Mouse (Mus musculus) heart, postnatal 25 days (tissue): ENCODE results near the gene 2010109A12Rik. TPM values are rescaled to one million over a fixed set of nuclear protein-coding genes. Genes with fewer than 3 reads are reported as not detected.

ENCODE experiments used
- DNase-seq: peaks from one replicate; pipeline ENCODE4 v3.0.0; 2022; ENCODE audit warnings: low spot score
- intact Hi-C: fragments of 180-260 bp; cut with DNase I; formaldehyde crosslinking; loops from one replicate; pipeline ENCODE4 v1.15.1; 2025
- total RNA-seq, 2 experiments: library from RNA; stranded (reverse); gene quantifications; 2 replicates each; pipeline ENCODE4 v1.2.3; 2021

The 2010109A12Rik gene
- under 1 TPM; 0.36 to 0.48 TPM for total RNA-seq

DNA sequence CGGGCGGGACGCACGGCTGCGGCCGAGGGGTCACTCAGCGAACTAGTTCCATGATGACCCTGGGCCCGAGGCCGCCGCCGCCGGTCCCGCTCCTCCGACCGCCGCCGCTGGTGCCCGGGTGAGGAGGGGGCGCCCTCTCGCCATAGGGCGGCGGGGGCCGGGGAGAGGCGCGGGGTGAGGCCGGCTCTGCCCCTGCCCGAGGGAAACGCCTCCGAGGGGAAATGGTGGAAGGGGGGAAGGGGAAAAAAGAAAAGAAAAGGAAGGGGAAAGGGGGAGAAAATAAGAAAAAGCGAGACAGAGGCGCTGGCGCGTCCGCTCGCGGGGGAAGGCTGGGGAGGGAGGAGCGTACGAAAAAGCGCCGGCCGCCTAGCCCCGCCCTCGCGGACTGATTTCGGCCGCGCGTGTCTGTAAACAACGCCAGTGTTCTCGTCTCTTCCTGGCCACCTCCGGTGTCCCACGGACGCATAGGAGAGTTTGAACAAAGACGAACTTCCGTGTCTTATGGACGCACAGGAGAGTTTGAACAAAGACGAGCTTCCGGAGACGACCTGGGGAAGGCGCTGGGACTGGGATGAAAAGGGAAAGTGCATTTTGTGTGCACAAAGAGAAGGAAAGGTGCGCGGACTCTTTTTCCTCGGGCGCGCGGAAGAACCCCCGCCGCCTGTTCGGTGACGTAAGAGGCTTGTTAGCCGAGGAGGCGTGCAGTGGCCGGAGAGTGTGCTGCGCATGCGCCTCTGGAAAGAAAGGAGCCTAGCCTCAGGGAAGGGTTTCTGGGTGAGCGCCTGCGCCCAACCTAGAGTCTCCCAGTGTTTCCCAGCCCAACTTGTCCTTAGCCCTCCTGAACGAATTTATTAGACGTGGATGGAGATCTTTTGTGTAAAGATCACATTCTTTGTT is at the start of gene 2010109A12Rik, which contains the start of gene Ccni:
Gene 2010109A12Rik, plus strand, starts transcription at position 410 of the 897 bp plus-strand sequence.
Gene Ccni, minus strand, starts transcription at position 387 of the 897 bp plus-strand sequence.
- intact Hi-C loops: loop anchor here (2.0 kb wide), 1 partner anchor 58 kb away; no protein-coding TSS in a partner anchor
- DNase-seq: peak; percentile 91

DNA sequence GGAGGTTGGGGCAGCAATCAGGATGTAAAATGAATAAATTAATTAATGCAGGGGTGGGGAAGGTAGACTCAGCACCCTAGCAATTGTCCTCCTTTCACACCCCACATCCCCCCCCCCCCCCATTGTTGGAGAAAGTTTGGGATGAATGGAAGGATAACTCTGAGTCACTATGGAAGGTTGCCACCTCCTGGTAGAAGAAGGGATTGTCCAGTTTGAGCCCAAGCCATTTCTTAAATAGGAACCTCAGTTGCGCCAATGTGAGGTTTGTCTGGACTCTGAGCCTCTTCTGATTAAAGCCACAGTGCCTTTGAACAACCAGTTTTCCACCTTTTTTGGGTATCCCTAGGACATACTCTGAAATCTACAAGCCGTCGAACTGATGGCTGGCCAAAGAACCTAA is 42.8 kb upstream of the 2010109A12Rik start:
- no peak for DNase-seq
- intact Hi-C loops: loop anchor here (2.0 to 5.0 kb wide), 4 partner anchors 71 to 206 kb away; partner anchors contain the start of gene Sept11

DNA sequence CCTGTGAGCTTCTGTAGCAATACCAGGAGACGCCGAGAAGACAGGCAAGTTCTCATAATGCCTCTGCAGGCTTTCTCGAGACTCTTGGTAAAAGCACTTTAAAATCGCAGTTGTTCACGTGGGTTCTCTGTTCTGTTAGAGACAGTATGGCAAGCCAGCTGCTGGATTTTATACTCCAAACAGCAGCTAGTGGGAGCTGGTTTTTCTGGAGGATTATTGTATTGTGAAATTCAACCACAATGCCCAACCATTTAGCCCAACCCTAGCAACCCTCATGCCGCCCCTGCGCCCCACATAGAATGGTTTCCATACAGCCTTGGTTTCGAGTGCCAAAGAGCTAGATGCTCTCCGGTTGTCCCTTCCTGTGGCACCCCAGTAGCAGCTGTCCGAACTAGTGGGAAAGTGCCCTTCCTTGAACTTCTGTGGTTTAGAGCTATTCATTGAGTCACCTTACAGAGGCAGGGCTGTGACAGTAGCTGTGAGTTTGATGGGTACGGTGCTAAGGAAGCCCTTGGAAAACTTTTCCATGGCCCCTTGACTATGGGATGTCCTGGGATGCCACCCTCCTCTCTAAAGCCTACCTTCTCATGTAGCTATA is 38.3 kb upstream of the 2010109A12Rik start:
- intact Hi-C loops: loop anchor here (5.0 kb wide), 1 partner anchor 441 kb away; no protein-coding TSS in a partner anchor
- DNase-seq: no peak

DNA sequence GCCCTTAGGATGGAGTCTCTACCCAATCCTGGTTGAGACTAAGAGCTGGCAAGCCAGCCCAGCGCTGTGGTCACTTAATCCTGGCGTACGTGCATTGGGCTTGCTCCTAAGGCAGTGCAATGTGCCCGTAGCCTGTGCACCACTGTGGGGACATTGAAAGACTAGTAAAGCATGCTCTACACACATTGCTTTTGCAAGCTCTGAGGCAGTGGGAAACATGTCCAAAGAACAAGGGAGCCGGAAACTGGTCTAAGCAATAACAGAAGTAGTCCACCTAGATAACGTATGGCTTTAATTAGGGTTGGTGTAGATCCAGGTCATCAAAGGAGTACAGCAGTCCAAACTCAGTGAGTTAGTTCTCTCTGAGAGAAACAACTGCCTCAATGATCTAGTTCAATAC is 37.7 kb upstream of the 2010109A12Rik start:
- intact Hi-C loops: loop anchor here (5.0 kb wide), 1 partner anchor 441 kb away; no protein-coding TSS in a partner anchor
- DNase-seq: no peak

DNA sequence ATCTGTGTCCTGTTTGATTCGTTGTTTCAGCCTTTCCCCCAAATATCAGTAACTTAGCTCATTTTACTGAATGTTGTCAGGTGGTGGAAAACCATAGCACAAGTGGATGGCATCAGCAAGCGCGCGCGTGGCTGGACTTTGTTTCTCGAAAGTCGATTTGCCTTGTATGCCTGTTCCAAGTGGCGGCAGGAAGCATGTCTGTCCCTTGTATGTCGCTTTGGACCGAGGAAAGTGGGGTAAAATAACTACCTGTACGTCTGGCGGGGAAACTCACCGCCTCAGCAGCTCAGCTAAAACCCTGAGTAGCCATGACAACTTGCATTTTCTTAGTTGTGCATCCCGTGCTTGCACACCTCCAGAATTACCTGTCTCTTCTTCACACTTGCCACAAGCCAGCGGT is 34.9 kb upstream of the 2010109A12Rik start:
- no peak for DNase-seq
- intact Hi-C loops: no loop called here

DNA sequence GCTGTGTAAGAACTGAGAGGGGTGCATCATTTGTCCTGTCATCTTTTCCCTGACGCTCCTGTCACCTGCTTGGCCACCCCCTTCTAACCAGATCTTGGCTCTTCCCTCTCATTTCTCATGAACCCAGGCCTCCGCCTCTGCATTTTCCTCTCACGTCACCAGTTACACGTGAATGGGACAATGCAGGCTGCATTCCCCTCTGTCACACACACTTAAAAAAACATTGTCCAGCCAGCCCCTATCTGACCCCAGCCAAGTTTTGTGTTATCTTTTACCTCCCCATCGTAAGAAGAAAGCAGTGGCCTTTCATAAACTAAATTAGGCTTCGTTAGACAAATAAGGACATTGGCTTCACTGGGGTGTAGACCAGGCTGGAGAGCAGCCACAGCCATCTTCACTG is 33.8 kb upstream of the 2010109A12Rik start:
- DNase-seq: no peak
- intact Hi-C loops: no loop called here

DNA sequence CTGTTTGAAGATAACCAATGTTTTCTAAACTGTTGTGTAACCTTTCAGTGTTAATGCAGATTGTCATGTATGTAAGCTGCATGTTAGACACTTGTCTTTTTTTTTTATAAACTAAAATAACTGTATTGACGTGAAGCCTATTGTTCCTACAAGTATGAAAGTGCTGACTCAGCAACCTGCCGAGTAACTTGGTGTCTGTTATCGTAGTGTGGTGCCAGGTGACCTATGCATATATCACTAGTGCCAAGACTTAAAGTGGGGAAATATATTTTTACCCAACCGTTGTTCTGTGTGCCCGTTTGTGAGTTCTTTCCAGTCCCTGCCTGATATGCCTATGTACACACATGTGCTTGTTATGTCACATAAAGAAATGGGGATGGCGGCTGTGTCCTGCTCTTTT is 31.6 kb upstream of the 2010109A12Rik start:
- DNase-seq: no peak
- intact Hi-C loops: no loop called here

DNA sequence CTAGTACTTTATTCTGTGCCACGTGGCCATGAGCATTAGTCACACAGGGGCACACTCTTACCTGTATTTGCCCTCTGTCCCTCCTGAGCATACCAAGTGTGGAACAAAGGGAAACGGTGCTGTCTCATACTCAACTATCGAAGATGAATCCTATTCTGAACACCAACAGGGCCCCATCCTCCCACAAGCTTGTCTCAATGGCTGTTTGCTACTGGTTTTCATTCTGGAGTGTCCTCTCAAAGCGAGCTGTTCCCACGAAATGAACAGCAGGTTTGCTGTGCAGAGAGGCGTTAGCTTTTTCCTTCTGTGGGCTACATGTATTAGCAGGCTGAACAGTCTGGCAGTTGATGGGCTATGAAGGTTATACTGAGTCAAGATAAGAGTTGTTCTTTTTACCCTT is 27.7 kb upstream of the 2010109A12Rik start:
- DNase-seq: no peak
- intact Hi-C loops: no loop called here

DNA sequence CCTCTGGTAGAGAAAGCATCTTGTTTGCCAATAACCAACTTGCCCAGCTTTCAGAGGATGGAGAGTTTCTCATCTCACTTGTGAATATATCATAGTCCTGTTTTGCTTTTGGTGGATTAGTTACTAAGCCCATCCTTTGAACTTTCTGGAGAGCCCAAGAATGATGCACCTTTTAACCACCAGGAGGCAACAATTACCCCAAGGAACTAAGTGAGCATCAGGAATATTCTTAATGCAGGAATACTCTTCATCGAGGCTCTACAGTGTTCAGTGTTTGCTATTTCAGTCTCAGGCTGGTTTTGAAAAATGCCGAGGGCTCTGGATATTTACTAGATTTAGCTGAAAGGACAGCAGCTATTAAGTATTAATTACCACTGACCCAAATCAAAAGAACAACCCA is 26.1 kb upstream of the 2010109A12Rik start:
- intact Hi-C loops: loop anchor here (2.0 kb wide), 1 partner anchor 145 kb away; no protein-coding TSS in a partner anchor
- DNase-seq: no peak

DNA sequence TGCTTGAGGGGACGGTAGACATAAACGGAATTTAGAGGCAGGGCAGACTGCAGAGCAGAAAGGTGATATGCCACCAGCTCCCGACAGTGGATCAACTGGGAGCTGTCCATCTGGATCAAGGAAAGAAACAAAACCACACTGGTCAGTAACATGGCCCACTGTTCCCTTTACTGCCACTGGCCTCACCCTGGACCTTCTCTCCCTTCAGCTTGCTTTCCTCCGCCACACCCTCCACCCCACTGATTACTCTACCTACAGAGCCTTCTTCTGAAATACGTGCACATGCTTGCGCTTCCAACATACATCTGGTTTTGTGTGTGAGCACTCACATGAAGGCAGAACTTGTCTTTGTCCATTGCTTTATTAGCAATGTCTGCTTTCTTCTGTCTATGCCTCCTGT is 23.0 kb upstream of the 2010109A12Rik start:
- DNase-seq: no peak
- intact Hi-C loops: no loop called here

DNA sequence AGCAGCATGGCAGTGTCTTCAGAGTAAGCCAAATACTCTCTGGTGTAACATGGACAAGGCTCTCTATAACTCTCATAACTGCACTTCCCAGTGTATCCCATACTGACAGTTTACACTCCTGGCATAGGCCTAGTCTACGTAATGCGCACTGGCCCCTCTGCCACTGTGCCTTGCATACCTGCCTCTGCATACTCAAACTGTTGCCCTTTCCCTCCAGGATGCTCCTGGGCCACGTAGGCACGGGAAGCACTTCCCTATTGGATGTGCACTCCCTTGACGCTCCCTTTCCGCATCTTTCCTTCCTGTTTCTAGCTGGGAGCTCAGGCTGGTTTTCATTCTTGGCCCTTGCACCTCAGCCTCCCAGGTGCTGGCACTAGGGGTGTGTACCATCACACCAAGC is 21.8 kb upstream of the 2010109A12Rik start:
- DNase-seq: no peak
- intact Hi-C loops: no loop called here

DNA sequence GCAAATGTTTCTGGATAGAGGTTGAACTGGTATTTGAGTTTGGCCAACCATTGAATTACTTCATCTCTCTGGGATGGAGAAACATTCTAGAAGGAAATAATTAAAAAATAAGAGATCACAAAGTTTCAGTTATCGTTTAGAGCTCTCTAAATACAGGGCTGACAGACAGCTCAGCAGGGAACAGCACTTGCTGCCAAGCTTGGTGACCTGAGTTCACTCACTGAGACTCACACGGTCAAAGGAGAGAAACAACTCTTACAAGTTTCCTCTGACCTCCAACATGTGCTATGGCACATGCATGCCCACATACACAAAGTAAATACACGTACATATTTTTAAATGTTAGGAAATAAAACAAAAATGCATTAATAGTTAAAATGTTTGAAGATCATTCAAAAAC is 16.7 kb upstream of the 2010109A12Rik start:
- DNase-seq: no peak
- intact Hi-C loops: no loop called here

DNA sequence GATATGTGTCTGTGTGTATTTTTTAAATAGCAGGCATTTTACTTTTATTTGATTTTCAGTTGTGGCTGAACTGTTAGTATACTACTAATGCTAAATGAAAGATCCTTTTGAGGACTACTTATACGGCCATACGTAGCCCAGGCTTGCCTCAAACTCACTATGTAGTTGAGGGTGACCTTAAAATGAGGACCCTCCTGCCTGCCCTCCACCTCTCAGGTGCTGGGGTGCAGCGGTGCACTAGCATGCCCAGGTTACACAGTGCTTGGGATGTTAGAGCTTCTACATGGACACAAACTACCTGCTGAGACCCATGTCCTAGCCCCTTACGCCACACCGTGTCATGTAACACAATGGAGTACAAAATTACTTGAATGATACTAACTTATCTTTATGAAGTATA is 15.9 kb upstream of the 2010109A12Rik start:
- DNase-seq: no peak
- intact Hi-C loops: no loop called here

DNA sequence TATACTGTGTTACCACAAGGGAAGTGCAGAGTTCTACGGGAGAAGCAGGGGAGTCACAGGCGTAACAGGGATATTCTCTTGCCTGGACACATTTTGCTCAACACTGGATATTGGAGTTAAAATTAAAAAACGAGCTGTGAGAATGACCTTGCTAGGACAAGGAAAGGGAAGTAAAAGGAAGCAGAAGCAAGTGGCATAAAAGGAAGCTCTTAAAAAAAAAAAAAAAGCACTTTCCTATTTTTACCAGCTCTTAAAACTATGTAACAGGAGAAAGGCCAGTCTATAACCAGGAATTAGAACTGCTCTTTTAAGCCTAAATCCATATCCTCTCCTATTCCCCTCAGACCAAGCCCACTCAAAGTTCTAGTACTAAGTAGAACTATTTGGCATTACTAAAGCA is 8.1 kb upstream of the 2010109A12Rik start:
- DNase-seq: no peak
- intact Hi-C loops: no loop called here

DNA sequence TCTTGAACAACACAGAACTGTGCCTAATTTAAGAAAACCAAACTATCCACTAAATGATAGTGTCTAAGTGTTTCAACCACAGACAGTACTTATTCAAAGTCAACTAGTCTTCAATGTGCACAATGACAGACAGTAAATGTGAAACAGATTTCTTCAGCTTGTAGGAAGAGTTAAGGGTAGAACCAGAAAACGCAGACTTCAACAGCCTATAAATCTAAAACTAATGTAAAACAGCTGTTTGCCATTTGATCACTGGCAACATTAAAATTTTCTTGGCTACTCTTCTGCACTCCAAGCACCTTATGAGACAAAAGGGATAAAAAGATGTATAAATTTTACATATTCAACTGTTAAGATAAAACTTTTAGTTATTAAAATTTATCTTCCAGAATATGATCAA is 5.1 kb upstream of the 2010109A12Rik start:
- no peak for DNase-seq
- intact Hi-C loops: loop anchor here (5.0 kb wide), 1 partner anchor 109 kb away; the partner anchor contains the start of gene Sept11

DNA sequence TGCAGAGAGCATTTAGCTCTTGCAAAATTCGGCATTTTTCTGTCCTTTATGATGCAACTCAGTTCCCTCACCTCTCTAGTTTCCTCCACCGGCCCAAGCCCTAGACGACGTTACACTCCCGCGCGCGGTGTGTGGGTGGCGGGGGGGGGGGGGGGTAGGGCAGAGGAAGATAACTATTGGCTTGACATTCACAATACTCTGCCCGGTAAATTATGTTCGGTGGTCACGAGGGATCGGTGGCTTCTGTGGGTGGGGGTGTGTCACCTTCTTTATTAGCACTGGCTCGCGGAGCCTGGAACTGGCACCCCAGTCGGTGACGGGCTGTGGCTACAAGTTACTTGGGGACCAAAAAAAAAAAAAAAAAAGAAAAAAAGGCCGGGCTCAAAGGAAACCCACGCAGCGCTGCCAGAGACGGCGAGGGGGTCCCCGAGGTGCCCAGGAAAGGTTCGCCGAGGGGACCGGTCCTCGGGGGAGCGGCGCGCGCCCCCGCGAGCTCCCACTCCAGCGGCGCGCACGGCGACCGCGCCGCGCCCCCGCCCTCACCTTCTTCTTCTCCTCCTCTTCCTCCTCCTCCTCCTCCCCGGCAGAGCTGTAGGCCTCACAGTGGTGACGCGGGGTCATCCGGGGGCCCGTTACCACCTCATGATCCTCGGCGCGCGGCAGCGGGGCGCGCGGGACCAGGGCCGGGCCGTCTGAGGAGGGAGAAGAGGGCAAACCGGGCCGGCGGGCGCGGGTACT is 778 bp upstream of the 2010109A12Rik start:
- intact Hi-C loops: loop anchor here (2.0 kb wide), 1 partner anchor 59 kb away; no protein-coding TSS in a partner anchor
- peak; percentile 32 for DNase-seq

DNA sequence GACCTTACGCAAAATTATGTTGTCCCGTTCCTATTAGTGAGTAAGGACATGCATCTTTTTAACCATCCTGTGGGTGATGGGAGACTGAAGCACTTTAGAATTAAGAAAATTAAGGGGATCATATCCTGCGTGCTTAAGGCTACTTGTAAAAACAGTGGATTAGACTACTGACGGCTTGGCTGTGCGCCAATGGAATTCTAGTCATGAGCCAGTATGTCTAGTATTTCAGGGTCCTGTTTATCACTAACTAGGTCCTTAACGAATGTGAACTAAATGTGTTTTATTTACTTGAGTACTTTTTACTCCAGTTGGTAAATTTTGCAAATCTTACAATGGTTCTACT is 659 bp downstream of the 2010109A12Rik start:
- intact Hi-C loops: loop anchor here (2.0 kb wide), 1 partner anchor 58 kb away; no protein-coding TSS in a partner anchor
- no peak for DNase-seq

DNA sequence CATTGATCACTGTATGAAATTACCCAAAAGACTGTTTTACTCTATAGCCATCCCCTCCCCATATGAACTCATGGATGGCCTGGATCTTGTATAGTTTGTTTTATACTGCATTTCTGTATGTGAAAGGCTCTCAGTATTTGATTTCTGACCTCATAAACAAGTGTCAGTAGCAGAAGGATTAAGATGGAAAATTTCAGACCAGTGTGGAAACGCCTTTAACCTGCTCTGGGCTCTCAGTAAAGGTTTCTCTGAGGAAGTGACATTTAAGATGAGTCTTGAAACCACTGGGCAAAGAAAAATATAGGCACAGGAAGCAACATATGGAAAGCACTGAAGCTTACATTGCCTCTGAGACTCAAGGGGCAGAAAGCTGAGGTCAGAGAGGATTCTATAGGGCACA is 1.2 kb downstream of the 2010109A12Rik start:
- intact Hi-C loops: loop anchor here (2.0 kb wide), 1 partner anchor 57 kb away; no protein-coding TSS in a partner anchor
- no peak for DNase-seq

DNA sequence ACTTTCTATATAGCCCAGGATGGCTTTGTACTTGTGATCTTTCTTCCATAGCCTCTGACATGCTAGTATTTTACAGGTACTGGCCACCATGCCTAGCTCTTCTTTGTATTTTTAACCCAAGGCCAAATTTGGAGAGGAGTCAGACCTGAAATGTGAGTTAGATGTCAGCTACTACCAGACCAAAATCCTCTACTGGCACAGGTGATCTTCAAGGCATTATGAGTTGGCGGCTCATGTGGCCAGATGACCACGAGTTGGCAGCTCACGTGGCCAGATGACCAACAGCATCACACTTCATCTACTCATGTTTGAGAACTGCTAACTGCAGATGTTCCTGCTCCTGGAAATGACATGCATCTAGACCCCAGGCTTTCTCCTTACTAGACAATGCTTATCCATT is 12.1 kb downstream of the 2010109A12Rik start:
- DNase-seq: no peak
- intact Hi-C loops: no loop called here

DNA sequence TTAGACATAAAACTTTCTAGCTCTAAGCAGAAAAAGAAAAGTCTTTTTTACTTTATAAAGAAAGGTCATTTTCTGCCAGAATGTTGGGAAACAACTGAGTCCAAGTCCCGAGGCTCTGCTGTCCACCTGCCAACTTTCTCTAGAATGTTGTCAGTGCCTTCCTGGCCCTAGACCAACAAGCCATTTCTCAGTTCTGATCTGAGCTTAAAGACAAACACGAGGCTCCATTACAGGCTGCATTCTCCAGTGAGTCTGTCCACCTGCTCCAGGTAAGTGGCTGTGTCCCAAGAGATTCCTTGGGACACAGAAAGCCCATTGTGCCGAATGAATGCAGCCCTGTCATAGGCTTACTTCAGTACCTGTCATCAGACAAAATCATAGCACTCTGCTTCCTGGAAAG is 15.3 kb downstream of the 2010109A12Rik start:
- DNase-seq: peak; percentile 2
- intact Hi-C loops: no loop called here
